Mouse (Mus musculus) forebrain, embryonic 12.5 days (tissue): ENCODE results near the gene Abcf2. TPM values are rescaled to one million over a fixed set of nuclear protein-coding genes. Genes with fewer than 3 reads are reported as not detected.

Experiments used
- ATAC-seq: fragments of 200-750 bp; cut with Nextera tagmentation; 2 replicates; pipeline ENCODE4 v1.8.0; 2017; ENCODE audit warnings: moderate TSS enrichment; ENCODE audit not compliant: low FRiP score
- H3K27ac ChIP-seq: fragments of 300-500 bp; sonication (generic); 2 replicates; pipeline ENCODE4 v1.5.1; 2016; ENCODE audit warnings: mild to moderate bottlenecking
- H3K27me3 ChIP-seq: fragments of 300-500 bp; sonication (generic); 2 replicates; pipeline ENCODE4 v1.6.1; 2016; ENCODE audit warnings: mild to moderate bottlenecking
- H3K36me3 ChIP-seq: fragments of 300-500 bp; sonication (generic); replicated peaks from 2 replicates; pipeline ENCODE4 v1.6.1; 2016; ENCODE audit warnings: mild to moderate bottlenecking
- H3K4me1 ChIP-seq: fragments of 300-500 bp; sonication (generic); 2 replicates; pipeline ENCODE4 v1.6.1; 2016
- H3K4me2 ChIP-seq: fragments of 300-500 bp; sonication (generic); 2 replicates; pipeline ENCODE4 v1.6.1; 2016; ENCODE audit warnings: mild to moderate bottlenecking, moderate library complexity
- H3K4me3 ChIP-seq: fragments of 300-500 bp; sonication (generic); replicated peaks from 2 replicates; pipeline ENCODE4 v1.5.1; 2016; ENCODE audit warnings: mild to moderate bottlenecking
- H3K9ac ChIP-seq: fragments of 300-500 bp; sonication (generic); 2 replicates; pipeline ENCODE4 v1.6.1; 2016; ENCODE audit warnings: mild to moderate bottlenecking
- H3K9me3 ChIP-seq: fragments of 300-500 bp; sonication (generic); 2 replicates; pipeline ENCODE4 v1.6.1; 2016
- WGBS: fragments of 180-500 bp; shearing (Covaris S2); methylation state at CpG from one replicate; pipeline ENCODE4 v1.1.7; 2016; 5-methylcytosine and 5-hydroxymethylcytosine counted together
- polyA plus RNA-seq: library from polyadenylated mRNA; unstranded; fragments of >200 nt; fragmentation: Nextera tagmentation; extraction: Ambion mirVana; gene quantifications from 2 replicates; pipeline ENCODE4 v1.2.1, GENCODE M21; 2016

The Abcf2 gene
- polyA plus RNA-seq, 1 experiment from 2014 or later: 142 TPM

- Histone ChIP-seq H3K4me1 (peaks cover 86% of the 10 kb centered on the region), H3K4me3 (peak overlapping the region; percentile 69), H3K4me2 (peak overlapping the region; percentile 90), H3K27ac (no peak overlapping the region), H3K9ac (peak overlapping the region; percentile 90), H3K36me3 (peaks cover 7% of the 10 kb centered on the region), H3K9me3 (no peaks in the 10 kb centered on the region), H3K27me3 (peaks cover 3% of the 10 kb centered on the region; the same call in 1 of the 2 replicates)
- 73% methylated on average over 2 of the region's 2 CpGs for whole genome bisulfite sequencing
- ATAC-seq: no peak
These were observed 23.0 kb upstream of the Abcf2 start for GRCm38 (mm10) chr5:24600236-24600635.

GRCm38 (mm10) chr5:24599137-24599536 is 21.9 kb upstream of the Abcf2 start:
- H3K9me3 ChIP-seq: no peaks in the 10 kb centered on the region
- H3K36me3 ChIP-seq: peaks cover 18% of the 10 kb centered on the region
- H3K27ac ChIP-seq: peak overlapping the region; percentile 86
- peaks cover 88% of the 10 kb centered on the region for H3K4me1 ChIP-seq
- peaks cover 3% of the 10 kb centered on the region; the same call in 1 of the 2 replicates for H3K27me3 ChIP-seq
- H3K4me2 ChIP-seq: peak overlapping the region; percentile 89
- peak overlapping the region; percentile 72 for H3K9ac ChIP-seq
- H3K4me3 ChIP-seq: peak overlapping the region; percentile 55
- no peak for ATAC-seq
- 16% methylated on average over 8 of the region's 8 CpGs for WGBS

- Histone ChIP-seq H3K4me1 (peaks cover 85% of the 10 kb centered on the region), H3K27me3 (peaks cover 4% of the 10 kb centered on the region; the same call in 1 of the 2 replicates), H3K4me2 (peak overlapping the region; percentile 89), H3K27ac (peak overlapping the region; percentile 86), H3K4me3 (peak overlapping the region; percentile 55), H3K9me3 (no peaks in the 10 kb centered on the region), H3K9ac (peak overlapping the region; percentile 72), H3K36me3 (peaks cover 22% of the 10 kb centered on the region)
- ATAC-seq: peak; percentile 3; the same call in 1 of the 2 replicates
- WGBS: under 1% methylated on average over 41 of the region's 41 CpGs
These were observed 21.3 kb upstream of the Abcf2 start for GRCm38 (mm10) chr5:24598570-24599006.

- Histone ChIP-seq H3K4me2 (peak overlapping the region; percentile 89), H3K4me3 (peak overlapping the region; percentile 55), H3K27ac (peak overlapping the region; percentile 86), H3K36me3 (peaks cover 28% of the 10 kb centered on the region), H3K9me3 (no peaks in the 10 kb centered on the region), H3K9ac (peak overlapping the region; percentile 72), H3K4me1 (peaks cover 80% of the 10 kb centered on the region), H3K27me3 (peaks cover 9% of the 10 kb centered on the region; the same call in 1 of the 2 replicates)
- 23% methylated on average over 15 of the region's 15 CpGs for WGBS
- ATAC-seq: no peak
These were observed 20.8 kb upstream of the Abcf2 start for GRCm38 (mm10) chr5:24597901-24598569.

- Histone ChIP-seq H3K27ac (peak overlapping the region; percentile 99), H3K36me3 (peaks cover 36% of the 10 kb centered on the region), H3K4me2 (peak overlapping the region; percentile 53), H3K9ac (peak overlapping the region; percentile 53; the same call in 1 of the 2 replicates), H3K9me3 (no peaks in the 10 kb centered on the region), H3K4me3 (peak overlapping the region; percentile 22), H3K4me1 (peaks cover 72% of the 10 kb centered on the region), H3K27me3 (peaks cover 9% of the 10 kb centered on the region; the same call in 1 of the 2 replicates)
- 38% methylated on average over 2 of the region's 2 CpGs for WGBS
- ATAC-seq: peak; percentile 10; the same call in 1 of the 2 replicates
These were observed 20.0 kb upstream of the Abcf2 start for GRCm38 (mm10) chr5:24597221-24597728.

GRCm38 (mm10) chr5:24596519-24597171 is 19.4 kb upstream of the Abcf2 start:
- peak; percentile 66 for ATAC-seq
- Histone ChIP-seq H3K27me3 (peaks cover 14% of the 10 kb centered on the region; the same call in 1 of the 2 replicates), H3K4me2 (peak overlapping the region; percentile 53), H3K4me3 (peak overlapping the region; percentile 22), H3K27ac (peak overlapping the region; percentile 99), H3K4me1 (peaks cover 71% of the 10 kb centered on the region), H3K36me3 (peaks cover 42% of the 10 kb centered on the region), H3K9ac (peak overlapping the region; percentile 53), H3K9me3 (no peaks in the 10 kb centered on the region)
- 4% methylated on average over 11 of the region's 11 CpGs for WGBS

- Histone ChIP-seq H3K9me3 (no peaks in the 10 kb centered on the region), H3K4me2 (peak overlapping the region; percentile 53), H3K27me3 (peaks cover 14% of the 10 kb centered on the region; the same call in 1 of the 2 replicates), H3K27ac (peak overlapping the region; percentile 99), H3K9ac (peak overlapping the region; percentile 53), H3K36me3 (peaks cover 49% of the 10 kb centered on the region), H3K4me1 (peaks cover 72% of the 10 kb centered on the region), H3K4me3 (peak overlapping the region; percentile 22; the same call in 1 of the 2 replicates)
- WGBS: 44% methylated on average over 14 of the region's 14 CpGs
- no peak for ATAC-seq
These were observed 18.6 kb upstream of the Abcf2 start for GRCm38 (mm10) chr5:24595786-24596380.

GRCm38 (mm10) chr5:24595261-24595660 is 18.0 kb upstream of the Abcf2 start:
- no peaks in the 10 kb centered on the region for H3K9me3 ChIP-seq
- peaks cover 56% of the 10 kb centered on the region for H3K36me3 ChIP-seq
- peaks cover 66% of the 10 kb centered on the region for H3K4me1 ChIP-seq
- peak overlapping the region; percentile 99 for H3K27ac ChIP-seq
- H3K27me3 ChIP-seq: peaks cover 13% of the 10 kb centered on the region; the same call in 1 of the 2 replicates
- no peak for ATAC-seq
- WGBS: 90% methylated on average over 5 of the region's 5 CpGs
- peak overlapping the region; percentile 53; the same call in 1 of the 2 replicates for H3K9ac ChIP-seq
- H3K4me3 ChIP-seq: no peak overlapping the region
- H3K4me2 ChIP-seq: peak overlapping the region; percentile 53; the same call in 1 of the 2 replicates

- Histone ChIP-seq H3K27me3 (0 out of 2 replicates have a peak, but pooled peaks cover 11% of the 10 kb centered on the region), H3K36me3 (peaks cover 63% of the 10 kb centered on the region), H3K4me1 (peaks cover 58% of the 10 kb centered on the region), H3K9ac (no peak overlapping the region), H3K4me3 (no peak overlapping the region), H3K9me3 (no peaks in the 10 kb centered on the region), H3K4me2 (no peak overlapping the region), H3K27ac (no peak overlapping the region)
- 94% methylated on average over 5 of the region's 5 CpGs for WGBS
- ATAC-seq: no peak
These were observed 17.1 kb upstream of the Abcf2 start for GRCm38 (mm10) chr5:24594346-24594745.

- Histone ChIP-seq H3K27ac (no peak overlapping the region), H3K36me3 (peaks cover 67% of the 10 kb centered on the region), H3K27me3 (0 out of 2 replicates have a peak, but pooled peaks cover 11% of the 10 kb centered on the region), H3K4me3 (no peak overlapping the region), H3K9ac (no peak overlapping the region), H3K4me1 (peaks cover 57% of the 10 kb centered on the region), H3K4me2 (no peak overlapping the region), H3K9me3 (no peaks in the 10 kb centered on the region)
- no peak for ATAC-seq
- 74% methylated on average over 10 of the region's 10 CpGs for WGBS
These were observed 16.7 kb upstream of the Abcf2 start for GRCm38 (mm10) chr5:24593928-24594327.

- H3K27ac ChIP-seq: no peak overlapping the region
- ATAC-seq: no peak
- no peak overlapping the region for H3K9ac ChIP-seq
- H3K27me3 ChIP-seq: 0 out of 2 replicates have a peak, but pooled peaks cover 11% of the 10 kb centered on the region
- no peak overlapping the region for H3K4me2 ChIP-seq
- no peak overlapping the region for H3K4me3 ChIP-seq
- no peaks in the 10 kb centered on the region for H3K9me3 ChIP-seq
- WGBS: 80% methylated on average over 10 of the region's 10 CpGs
- peaks cover 53% of the 10 kb centered on the region for H3K4me1 ChIP-seq
- H3K36me3 ChIP-seq: peaks cover 74% of the 10 kb centered on the region
These were observed 16.0 kb upstream of the Abcf2 start for GRCm38 (mm10) chr5:24593230-24593629.
